ENCODE assay signal across 8 mouse cellular contexts in genomic region chr12:29096033-29096913, GRCm38 (mm10).
DNase-seq lines count a peak whose midpoint lies in the region; ATAC-seq lines count a peak whose summit lies in the region.

No protein-coding gene starts in this region.

- WGBS in heart, embryonic 14.5 days = 10% methylated on average over 16 of the region's 16 CpGs

- DNase-seq in heart, adult 18-20 months = no peak
- DNase-seq in brain, embryonic 18.5 days (ENCODE audit: low read depth, low spot score) = peak; percentile 70
- peak; percentile 11 for DNase-seq in heart, postnatal 4 days
- peak; percentile 60 for DNase-seq in layer of hippocampus, adult 9-11 months
- DNase-seq in neural tube, embryonic 10.5 days (ENCODE audit: extremely low spot score, low spot score) = peak; percentile 70
- DNase-seq in urinary bladder, postnatal 10 days (ENCODE audit: low spot score) = no peak

- H3K36me3 ChIP-seq in heart, embryonic 14.5 days (ENCODE audit: control insufficient read depth, insufficient read depth, low read length) = no peaks in the 10 kb centered on the region

- no peak overlapping the region for H3K4me3 ChIP-seq in heart, embryonic 14.5 days (ENCODE audit: control insufficient read depth in 1 of 2, insufficient read depth in 1 of 2, low read depth in 1 of 2, low read length in 2 of 2)

- no peaks in the 10 kb centered on the region for H3K27me3 ChIP-seq in heart, embryonic 14.5 days (ENCODE audit: control insufficient read depth, insufficient read depth, low read length)

- H3K4me2 ChIP-seq in heart, embryonic 14.5 days (ENCODE audit: low read length) = peak overlapping the region; percentile 46

- H3K4me1 ChIP-seq in heart, embryonic 14.5 days (ENCODE audit: control insufficient read depth in 2 of 2, insufficient read depth in 2 of 2, low read length in 2 of 2) = peaks cover 8 to 9% of the 10 kb centered on the region in 2 experiments

- no peak overlapping the region for H3K9ac ChIP-seq in heart, embryonic 14.5 days (ENCODE audit: low read length)

- H3K27ac ChIP-seq in heart, embryonic 14.5 days (replicated peaks in 1 of 2; ENCODE audit: control insufficient read depth in 1 of 2, insufficient read depth in 1 of 2, low read depth in 2 of 2, low read length in 2 of 2) = no peak overlapping the region

- no peaks in the 10 kb centered on the region for H3K9me3 ChIP-seq in heart, embryonic 14.5 days (ENCODE audit: control insufficient read depth, low read length)

- no peak for ATAC-seq in heart, embryonic 14.5 days (ENCODE audit: insufficient number of reproducible peaks, insufficient read depth, low FRiP score, low read depth)
- ATAC-seq in erythroblast, adult 5-6 weeks (replicated peaks; ENCODE audit: low FRiP score, poor library complexity, severe bottlenecking) = no peak

Comparison
In these comparisons a context has a peak if more than half of its experiments do, and no peak if none do; other contexts are left out.
1. DNase-seq: peak in brain, embryonic 18.5 days (single experiment), heart, postnatal 4 days (single experiment), layer of hippocampus, adult 9-11 months (single experiment) and neural tube, embryonic 10.5 days (single experiment); none in heart, adult 18-20 months (0 of 2) and urinary bladder, postnatal 10 days (single experiment).